ENCODE assay signal across 8 mouse cellular contexts in the genomic region with DNA sequence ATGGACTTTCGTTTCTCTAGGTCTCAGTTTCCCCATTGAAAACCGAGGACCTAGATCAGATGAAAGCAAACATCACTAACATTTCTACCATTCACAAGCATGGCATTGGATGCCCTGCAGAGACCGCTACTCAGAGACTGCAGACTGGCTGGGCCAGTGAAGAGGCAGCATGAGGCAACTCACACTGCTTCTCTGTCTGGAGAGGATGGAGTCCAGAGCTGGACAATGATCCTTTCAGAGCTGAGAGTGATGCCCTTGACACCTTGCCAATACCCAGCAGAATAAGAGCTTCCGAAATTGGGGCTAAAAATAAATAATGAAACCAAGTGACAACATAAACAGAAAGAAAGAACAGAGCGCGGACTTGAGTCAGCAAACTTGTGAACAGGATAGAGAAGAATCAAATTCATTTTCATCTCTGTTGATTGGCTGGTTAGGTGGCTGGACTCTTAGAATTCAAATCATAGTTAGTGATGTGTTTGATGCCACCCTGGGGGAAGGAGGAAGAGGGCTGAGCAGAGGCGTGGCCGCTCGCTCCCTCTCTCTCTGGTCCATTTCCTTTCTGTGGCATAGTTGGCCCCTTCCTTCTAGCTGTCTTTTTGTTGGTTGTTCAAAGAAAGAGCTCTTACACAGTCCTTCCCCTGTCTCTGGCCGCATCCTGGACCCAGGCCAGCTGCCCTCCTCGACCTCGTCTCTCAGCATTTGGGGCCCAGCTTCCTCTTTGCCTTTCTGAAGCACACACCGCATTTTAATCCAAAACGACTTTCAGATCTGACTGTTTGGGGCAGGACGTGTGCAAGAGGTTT.
A peak's percentile ranks its signal among the peaks of the same experiment; 100 is the strongest.
DNase-seq lines count a peak whose midpoint lies in the region; ATAC-seq and TF ChIP-seq lines count a peak whose summit lies in the region.

No protein-coding gene starts in this region.

- H3K4me1 ChIP-seq in intestine, embryonic 15.5 days (replicated peaks) = no peaks in the 10 kb centered on the region
- H3K4me1 ChIP-seq in intestine, postnatal 0 days (replicated peaks; ENCODE audit: control insufficient read depth, insufficient read depth, low read length) = no peaks in the 10 kb centered on the region
- H3K4me1 ChIP-seq in hindbrain, embryonic 12.5 days = peaks cover 15% of the 10 kb centered on the region
- H3K4me1 ChIP-seq in liver, embryonic 14.5 days (replicated peaks; ENCODE audit: control insufficient read depth in 2 of 2, insufficient read depth in 2 of 2, low read length in 1 of 2) = peaks cover 0 to 4% of the 10 kb centered on the region in 2 experiments; a peak in 1 of 4 replicates

- H3K4me3 ChIP-seq in intestine, embryonic 15.5 days (replicated peaks) = no peak overlapping the region
- H3K4me3 ChIP-seq in intestine, postnatal 0 days (ENCODE audit: low read depth, low read length) = no peak overlapping the region
- no peak overlapping the region for H3K4me3 ChIP-seq in hindbrain, embryonic 12.5 days
- no peak overlapping the region for H3K4me3 ChIP-seq in liver, embryonic 14.5 days (ENCODE audit: insufficient read depth in 1 of 2, low read depth in 2 of 2, low read length in 2 of 2)

- no peaks in the 10 kb centered on the region for H3K36me3 ChIP-seq in intestine, embryonic 15.5 days
- no peaks in the 10 kb centered on the region for H3K36me3 ChIP-seq in intestine, postnatal 0 days (ENCODE audit: control insufficient read depth, insufficient read depth)
- H3K36me3 ChIP-seq in hindbrain, embryonic 12.5 days = no peaks in the 10 kb centered on the region
- no peaks in the 10 kb centered on the region for H3K36me3 ChIP-seq in liver, embryonic 14.5 days (replicated peaks; ENCODE audit: control insufficient read depth, insufficient read depth, low read depth)

- H3K4me2 ChIP-seq in intestine, embryonic 15.5 days (replicated peaks) = 0 out of 2 replicates have a peak overlapping the region, but pooled peaks have one; percentile 1
- H3K4me2 ChIP-seq in intestine, postnatal 0 days (replicated peaks; ENCODE audit: low read depth) = no peak overlapping the region
- H3K4me2 ChIP-seq in hindbrain, embryonic 12.5 days (replicated peaks) = no peak overlapping the region
- H3K4me2 ChIP-seq in liver, embryonic 14.5 days (ENCODE audit: low read depth) = no peak overlapping the region

- 53% methylated on average over 15 of the region's 15 CpGs for WGBS in intestine, embryonic 15.5 days
- 60% methylated on average over 15 of the region's 15 CpGs for WGBS in intestine, postnatal 0 days
- WGBS in hindbrain, embryonic 12.5 days = 53% methylated on average over 15 of the region's 15 CpGs
- 26% methylated on average over 15 of the region's 15 CpGs for WGBS in liver, embryonic 14.5 days (ENCODE audit: insufficient replicate concordance)

- peak; percentile 27 for DNase-seq in cerebellum, adult 9-10 months
- DNase-seq in liver, embryonic 14.5 days (ENCODE audit: low read depth in 3 of 3, low spot score in 3 of 3) = no peak
- DNase-seq in right cerebral cortex, postnatal 25 days = peak; percentile 19

- no peak overlapping the region for H3K27ac ChIP-seq in intestine, embryonic 15.5 days
- no peak overlapping the region for H3K27ac ChIP-seq in intestine, postnatal 0 days (ENCODE audit: low read depth, low read length)
- no peak overlapping the region for H3K27ac ChIP-seq in hindbrain, embryonic 12.5 days
- H3K27ac ChIP-seq in liver, embryonic 14.5 days = no peak overlapping the region

- no peak; the same call in 1 of the 2 replicates for ATAC-seq in intestine, embryonic 15.5 days
- no peak for ATAC-seq in intestine, postnatal 0 days
- ATAC-seq in CD4-positive, CD25-positive, alpha-beta regulatory T cell, adult 4 months = peak; percentile 54
- peak; percentile 84 for ATAC-seq in hindbrain, embryonic 12.5 days (ENCODE audit: low FRiP score)
- ATAC-seq in liver, embryonic 14.5 days (ENCODE audit: insufficient read depth) = peak; percentile 50; the same call in 1 of the 2 replicates
- no peak for ATAC-seq in erythroid progenitor cell, adult 5-6 weeks (replicated peaks; ENCODE audit: low FRiP score, poor library complexity, severe bottlenecking)

- H3K9ac ChIP-seq in intestine, embryonic 15.5 days = no peak overlapping the region
- no peak overlapping the region for H3K9ac ChIP-seq in intestine, postnatal 0 days (ENCODE audit: low read depth, low read length)
- H3K9ac ChIP-seq in hindbrain, embryonic 12.5 days = no peak overlapping the region
- H3K9ac ChIP-seq in liver, embryonic 14.5 days (replicated peaks) = no peak overlapping the region

- no peaks in the 10 kb centered on the region for H3K27me3 ChIP-seq in intestine, embryonic 15.5 days (replicated peaks)
- no peaks in the 10 kb centered on the region for H3K27me3 ChIP-seq in intestine, postnatal 0 days (replicated peaks; ENCODE audit: control insufficient read depth, insufficient read depth, low read length)
- H3K27me3 ChIP-seq in hindbrain, embryonic 12.5 days = no peaks in the 10 kb centered on the region
- no peaks in the 10 kb centered on the region for H3K27me3 ChIP-seq in liver, embryonic 14.5 days (ENCODE audit: control insufficient read depth, insufficient read depth, low read length)

- TF ChIP-seq EP300 in liver, embryonic 14.5 days (IDR thresholded peaks at IDR 0.05; ENCODE audit: low read depth) = no peak

- no peak for TF ChIP-seq CTCF in intestine, postnatal 0 days (IDR thresholded peaks at IDR 0.05; ENCODE audit: low read depth)
- TF ChIP-seq CTCF in liver, embryonic 14.5 days (IDR thresholded peaks at IDR 0.05; ENCODE audit: low read depth) = no peak

- H3K9me3 ChIP-seq in intestine, embryonic 15.5 days = no peaks in the 10 kb centered on the region
- H3K9me3 ChIP-seq in intestine, postnatal 0 days (ENCODE audit: control insufficient read depth) = no peaks in the 10 kb centered on the region
- no peaks in the 10 kb centered on the region for H3K9me3 ChIP-seq in hindbrain, embryonic 12.5 days (replicated peaks)
- H3K9me3 ChIP-seq in liver, embryonic 14.5 days (ENCODE audit: control insufficient read depth, low read length) = no peaks in the 10 kb centered on the region

Comparison
In these comparisons a context has a peak if more than half of its experiments do, and no peak if none do; other contexts are left out.
1. ATAC-seq: peak in CD4-positive, CD25-positive, alpha-beta regulatory T cell, adult 4 months (single experiment), hindbrain, embryonic 12.5 days (single experiment) and liver, embryonic 14.5 days (single experiment); none in intestine, embryonic 15.5 days (single experiment), intestine, postnatal 0 days (single experiment) and erythroid progenitor cell, adult 5-6 weeks (single experiment).
2. DNase-seq: peak in cerebellum, adult 9-10 months (single experiment) and right cerebral cortex, postnatal 25 days (single experiment); none in liver, embryonic 14.5 days (0 of 3).